Mouse (Mus musculus) spleen, adult 2 months (tissue): ENCODE measurements around the gene Phkg1.

Source experiments
- CTCF ChIP-seq: fragments of 200-500 bp; IDR thresholded peaks from 2 replicates; pipeline ENCODE4 v1.5.1; 2011; ENCODE audit warnings: mild to moderate bottlenecking, inconsistent platforms; ENCODE audit not compliant: insufficient read depth, insufficient read length, insufficient replicate concordance; ENCODE audit errors: extremely low read depth
- POLR2A ChIP-seq: fragments of 200-500 bp; IDR thresholded peaks from 2 replicates; pipeline ENCODE4 v1.6.1; 2011; ENCODE audit warnings: low read depth, low read length, inconsistent platforms

DNA sequence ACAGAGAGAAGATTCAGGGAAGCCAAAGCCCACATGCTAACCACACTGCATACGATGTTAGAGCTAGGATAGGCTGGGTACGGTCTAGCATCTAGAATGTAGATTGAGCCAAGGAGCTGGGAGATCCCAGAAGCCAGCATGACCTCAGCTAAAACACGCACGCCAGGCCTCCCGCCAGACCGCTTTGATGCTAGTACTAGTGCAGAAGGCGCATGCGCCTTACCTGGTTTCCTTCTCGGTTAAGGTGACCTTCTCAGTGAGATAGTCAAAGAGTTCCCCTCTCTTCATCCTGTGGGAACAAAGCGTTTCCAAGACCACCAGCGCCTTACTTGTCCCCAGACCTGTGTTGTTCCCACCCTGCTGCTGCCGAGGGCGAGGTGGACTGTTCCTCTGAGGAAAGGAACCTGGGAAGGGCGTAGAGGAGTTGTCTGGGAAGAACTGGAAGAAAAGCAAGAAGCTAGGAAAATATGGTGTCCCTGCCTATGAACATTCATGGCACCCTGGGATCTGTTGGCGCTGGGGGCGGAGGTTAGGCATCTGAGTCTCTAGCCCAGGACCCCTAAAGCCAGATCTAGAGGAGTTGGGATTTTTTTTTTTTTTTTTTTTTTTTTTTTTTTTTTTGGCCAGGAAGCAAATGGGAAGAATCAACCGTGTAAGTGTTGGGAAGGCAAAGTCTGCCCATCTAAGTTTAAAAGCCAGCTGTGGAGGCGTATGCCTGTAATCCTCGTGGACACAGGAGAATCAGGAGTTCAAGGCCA, 28.9 kb downstream of the Phkg1 start:
- TF ChIP-seq CTCF (no peak), POLR2A (no peak)
